ENCODE assay signal across 8 mouse cellular contexts in the genomic region with DNA sequence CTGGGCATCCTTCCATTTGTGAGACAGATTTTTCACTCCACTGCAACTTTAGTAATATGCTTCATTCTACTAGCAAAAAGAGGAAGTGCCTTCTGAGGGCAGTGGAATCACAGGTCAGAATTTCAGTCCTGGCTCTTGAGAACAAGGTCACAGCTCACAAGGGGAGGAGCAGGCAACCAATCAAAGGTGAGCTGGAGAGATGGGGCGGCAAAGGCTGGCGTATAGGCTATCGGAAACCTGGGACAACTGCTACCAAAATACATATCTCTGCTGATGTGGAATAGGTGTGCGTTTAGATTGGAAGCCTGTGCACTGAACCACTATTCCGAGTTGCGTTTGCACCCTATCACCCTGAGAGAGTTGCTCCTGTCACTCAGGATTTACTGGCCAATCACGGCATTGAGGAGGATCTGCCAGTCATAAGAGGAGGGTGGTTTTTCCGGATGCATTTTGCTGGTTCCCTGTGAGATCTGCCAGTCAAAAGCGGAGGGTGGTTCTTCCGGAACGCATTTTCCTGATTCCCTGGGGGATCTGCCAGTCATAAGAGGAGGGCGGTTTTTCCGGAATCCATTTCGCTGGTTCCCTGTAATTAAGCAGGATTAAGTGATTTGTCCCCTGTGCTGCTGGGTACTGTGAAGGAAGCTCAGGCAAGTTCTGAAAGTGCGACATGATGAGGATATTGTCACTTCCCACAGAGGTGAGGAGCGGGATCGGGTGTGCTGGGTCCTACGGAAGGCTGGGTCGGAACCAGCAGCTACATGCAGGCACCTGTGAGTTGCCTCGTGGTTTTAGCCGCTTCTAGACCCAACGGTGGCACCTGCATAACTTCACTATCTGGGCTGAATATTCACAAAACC.
DNase-seq lines count a peak whose midpoint lies in the region; ATAC-seq lines count a peak whose summit lies in the region.
"Not testable (repeated sequence)": the region's sequence is repeated elsewhere in the genome, so short reads cannot be mapped to it uniquely, and the experiment has no call there.

No protein-coding gene starts in this region.

- under 1% methylated on average over 18 of the region's 22 CpGs for WGBS in intestine, embryonic 14.5 days

- DNase-seq in adrenal gland, adult 18-20 months (ENCODE audit: low spot score in 2 of 2), result peak; percentile 74 to 76
- peak; percentile 94 for DNase-seq in embryo, embryonic 11 days
- peak; percentile 91 for DNase-seq in gastrocnemius, postnatal 25 days
- peak; percentile 87 for DNase-seq in intestine, embryonic 14.5 days (ENCODE audit: low spot score)
- peak; percentile 91 to 96 for DNase-seq in left cerebral cortex, postnatal 14 days (ENCODE audit: low spot score in 2 of 2)
- DNase-seq in mesoderm, embryonic 11.5 days (ENCODE audit: low read depth, low spot score), result peak; percentile 95
- DNase-seq in right cerebral cortex, postnatal 36 days (ENCODE audit: low spot score in 2 of 2), result peak; percentile 87 to 94
- peak; percentile 92 for DNase-seq in yolk sac, embryonic 10.5 days (ENCODE audit: low spot score)

- not testable (repeated sequence) for H3K9me3 ChIP-seq in intestine, embryonic 14.5 days (ENCODE audit: control insufficient read depth, low read length)

- H3K27me3 ChIP-seq in intestine, embryonic 14.5 days (replicated peaks; ENCODE audit: control insufficient read depth, insufficient read depth, low read length), result not testable (repeated sequence)

- H3K36me3 ChIP-seq in intestine, embryonic 14.5 days (ENCODE audit: control insufficient read depth, insufficient read depth, low read length), result not testable (repeated sequence)

- intact Hi-C loops in left cerebral cortex, postnatal 14 days (cut with DNase I), result not testable (repeated sequence)

- peak overlapping the region; percentile 53 for H3K9ac ChIP-seq in intestine, embryonic 14.5 days (ENCODE audit: low read length)

- H3K4me1 ChIP-seq in intestine, embryonic 14.5 days (replicated peaks; ENCODE audit: control insufficient read depth, insufficient read depth, low read length), result not testable (repeated sequence)

- peak; percentile 100 for ATAC-seq in intestine, embryonic 14.5 days (replicated peaks; ENCODE audit: low FRiP score, low TSS enrichment, low read depth)

- H3K4me3 ChIP-seq in intestine, embryonic 14.5 days (ENCODE audit: low read depth, low read length), result peak overlapping the region; percentile 61

- H3K4me2 ChIP-seq in intestine, embryonic 14.5 days (ENCODE audit: low read length), result peak overlapping the region; percentile 60

- 0 out of 2 replicates have a peak overlapping the region, but pooled peaks have one; percentile 16 for H3K27ac ChIP-seq in intestine, embryonic 14.5 days (ENCODE audit: low read depth)

Comparison
In these comparisons a context has a peak if more than half of its experiments do, and no peak if none do; other contexts are left out.
1. Peak in every context shown above with its lines: DNase-seq, ATAC-seq, H3K4me3 ChIP-seq and H3K27ac ChIP-seq.